Mouse (Mus musculus) megakaryocyte, embryonic 14.5 days (primary cell): ENCODE measurements at regions not wholly inside any gene's neighbourhood (a gene's known extent, or its start where the extent isn't known, plus 50 kb on each side); places are given as distances from the start of the nearest gene placed in this dataset.

Source experiments
- H3K27me3 ChIP-seq: replicated peaks from 2 replicates; pipeline ENCODE3; 2012; ENCODE audit warnings: inconsistent platforms
- H3K36me3 ChIP-seq: replicated peaks from 2 replicates; pipeline ENCODE3; 2012; ENCODE audit warnings: low read length, inconsistent platforms, mixed read lengths
- H3K4me1 ChIP-seq: 2 replicates; pipeline ENCODE4 v1.6.1; 2012; ENCODE audit warnings: inconsistent platforms
- H3K4me3 ChIP-seq: replicated peaks from 2 replicates; pipeline ENCODE3; 2012; ENCODE audit warnings: moderate library complexity, mild to moderate bottlenecking, inconsistent platforms
- H3K9me3 ChIP-seq: 2 replicates; pipeline ENCODE4 v1.6.1; 2012; ENCODE audit warnings: inconsistent platforms
- FLI1 ChIP-seq: IDR thresholded peaks from 2 replicates; pipeline ENCODE4 v1.6.1; 2012; ENCODE audit warnings: low read length, inconsistent platforms, mixed read lengths
- GATA1 ChIP-seq: IDR thresholded peaks from 3 replicates; pipeline ENCODE4 v1.6.1; 2012; ENCODE audit warnings: mixed read lengths, low read length, inconsistent platforms, borderline replicate concordance

DNA sequence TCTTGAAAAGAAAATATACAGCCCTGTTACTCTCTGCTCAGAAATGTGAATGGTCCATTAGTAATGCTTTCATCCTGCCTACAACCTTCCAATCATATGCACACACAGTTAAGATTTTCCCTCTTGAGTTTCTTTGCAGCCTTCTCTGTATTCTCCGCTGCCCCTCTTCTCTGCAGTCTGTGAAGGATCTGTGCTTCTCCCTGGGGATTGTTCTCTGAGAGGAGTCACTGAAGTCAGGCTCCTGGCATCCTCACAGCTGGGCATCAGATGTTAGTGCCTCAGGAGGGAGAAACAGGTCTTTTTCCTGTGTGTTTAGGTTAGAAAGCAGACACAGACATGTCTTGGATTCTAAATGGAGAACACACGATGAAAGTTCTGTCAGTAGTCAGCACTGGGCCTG is 1278.1 kb downstream of the Slc22a22 start:
- Histone ChIP-seq H3K36me3 (no peaks in the 10 kb centered on the region), H3K9me3 (no peaks in the 10 kb centered on the region), H3K4me1 (no peaks in the 10 kb centered on the region; the same call in 1 of the 2 replicates), H3K27me3 (no peaks in the 10 kb centered on the region), H3K4me3 (no peak overlapping the region)
- TF ChIP-seq FLI1 (no peak), GATA1 (no peak)

DNA sequence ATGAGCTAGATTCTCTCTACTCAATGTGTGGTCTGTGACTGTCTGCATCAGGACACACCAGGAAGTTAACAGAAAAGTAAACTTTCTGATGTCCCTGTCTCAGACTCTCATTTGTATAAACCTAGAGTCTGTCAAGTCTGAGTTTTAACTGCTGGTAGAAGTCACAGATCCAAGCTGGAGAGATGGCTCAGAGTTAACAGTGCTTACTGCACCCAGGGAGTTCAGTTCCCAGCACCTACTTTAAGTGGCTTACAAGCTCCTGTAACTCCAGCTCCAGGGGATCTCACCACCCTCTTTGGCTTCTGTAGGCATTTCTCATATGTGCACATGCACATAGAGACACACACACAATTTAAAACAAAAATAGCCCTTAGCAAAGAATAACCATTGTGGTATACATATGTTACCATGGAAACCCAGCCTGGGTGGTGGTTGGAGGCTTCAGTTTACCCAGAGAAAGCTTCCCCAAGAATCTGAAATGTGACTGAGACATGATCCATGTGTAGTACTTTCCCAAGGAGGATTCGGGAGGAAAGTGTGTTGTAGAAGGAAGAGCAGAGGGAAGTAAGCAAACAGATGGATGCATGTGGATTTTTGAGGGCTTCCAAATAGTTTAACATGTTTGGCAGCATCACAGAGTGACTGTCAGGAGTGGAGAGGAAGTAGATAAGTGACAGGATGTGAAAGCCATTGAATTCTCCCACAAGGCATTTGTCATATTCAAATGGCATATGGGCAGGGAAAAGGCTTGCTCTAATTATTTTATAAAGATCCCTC is 1279.8 kb downstream of the Slc22a22 start:
- Histone ChIP-seq H3K27me3 (no peaks in the 10 kb centered on the region), H3K4me3 (no peak overlapping the region), H3K36me3 (no peaks in the 10 kb centered on the region), H3K4me1 (no peaks in the 10 kb centered on the region; the same call in 1 of the 2 replicates), H3K9me3 (no peaks in the 10 kb centered on the region)
- no peak for TF ChIP-seq FLI1
- TF ChIP-seq GATA1, result no peak

DNA sequence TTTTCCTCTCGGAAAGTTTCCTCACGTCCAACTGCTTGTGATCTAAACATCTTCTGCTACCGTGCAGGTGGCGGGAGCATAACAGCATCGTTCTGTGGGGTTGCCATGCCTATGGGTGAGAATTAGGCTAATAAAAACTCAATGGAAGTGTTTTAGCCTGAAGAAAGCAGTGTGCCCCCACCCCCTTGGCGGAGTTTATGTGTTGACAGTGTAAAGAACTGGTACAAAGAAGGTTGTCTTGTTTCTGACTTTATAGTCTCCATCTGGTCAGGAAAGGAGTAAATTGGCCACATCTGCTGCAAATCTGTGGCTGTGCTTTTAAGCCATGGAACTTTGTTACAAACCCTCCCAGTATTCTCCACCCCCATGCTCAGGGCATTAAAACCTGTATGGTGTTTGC is 1311.2 kb downstream of the Slc22a22 start:
- H3K4me3 ChIP-seq, result no peak overlapping the region
- TF ChIP-seq GATA1 (no peak), FLI1 (no peak)
- H3K27me3 ChIP-seq, result no peaks in the 10 kb centered on the region
- no peaks in the 10 kb centered on the region for H3K9me3 ChIP-seq
- no peaks in the 10 kb centered on the region for H3K36me3 ChIP-seq
- H3K4me1 ChIP-seq, result no peaks in the 10 kb centered on the region

DNA sequence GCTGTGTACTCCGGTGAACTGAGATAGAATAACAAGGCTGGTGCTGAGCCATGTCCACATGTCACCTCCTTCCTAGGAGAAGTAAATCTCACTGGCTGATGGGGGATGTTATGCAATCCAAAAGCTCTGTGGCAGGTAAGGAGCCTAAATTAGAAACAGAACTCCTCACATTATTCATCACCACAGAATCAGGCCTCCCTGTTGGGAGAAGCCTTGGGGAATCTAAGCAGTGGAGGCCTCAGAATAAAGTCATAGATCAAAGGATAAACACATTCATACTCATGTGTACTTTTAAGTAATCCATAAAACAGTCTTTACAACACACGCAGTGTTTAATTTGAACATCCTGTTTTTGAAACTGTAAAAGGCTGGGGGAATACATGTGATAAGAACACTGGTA is 1318.7 kb downstream of the Slc22a22 start:
- Histone ChIP-seq H3K9me3 (no peaks in the 10 kb centered on the region), H3K4me3 (no peak overlapping the region)
- no peak for TF ChIP-seq GATA1
- TF ChIP-seq FLI1, result no peak

DNA sequence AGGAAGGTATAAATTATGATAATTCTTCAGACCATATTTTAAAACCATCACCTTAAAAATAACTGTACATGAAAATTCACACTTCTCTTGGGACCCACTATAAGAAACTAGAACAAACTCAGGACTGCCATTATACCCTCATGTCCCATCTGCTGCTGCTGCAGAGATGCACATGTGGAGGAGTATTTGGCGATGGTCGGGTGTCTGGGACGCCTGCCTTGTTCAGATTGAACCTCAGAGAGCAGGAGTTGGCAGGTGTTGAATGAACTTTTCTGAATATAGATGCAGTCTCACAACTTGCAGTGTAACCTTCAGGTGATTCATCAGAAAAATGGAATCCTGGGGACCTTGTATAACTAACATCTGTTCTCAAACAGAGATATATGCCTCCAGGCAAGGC is 1338.0 kb downstream of the Slc22a22 start:
- H3K4me3 ChIP-seq, result no peak overlapping the region
- H3K4me1 ChIP-seq, result no peaks in the 10 kb centered on the region
- H3K36me3 ChIP-seq, result no peaks in the 10 kb centered on the region
- TF ChIP-seq FLI1 (no peak), GATA1 (no peak)
- H3K27me3 ChIP-seq, result no peaks in the 10 kb centered on the region
- H3K9me3 ChIP-seq, result no peaks in the 10 kb centered on the region

More for the DNA sequence above, 1318.7 kb downstream of the Slc22a22 start:
- H3K36me3 ChIP-seq, result no peaks in the 10 kb centered on the region
- H3K27me3 ChIP-seq, result no peaks in the 10 kb centered on the region
- no peaks in the 10 kb centered on the region for H3K4me1 ChIP-seq

DNA sequence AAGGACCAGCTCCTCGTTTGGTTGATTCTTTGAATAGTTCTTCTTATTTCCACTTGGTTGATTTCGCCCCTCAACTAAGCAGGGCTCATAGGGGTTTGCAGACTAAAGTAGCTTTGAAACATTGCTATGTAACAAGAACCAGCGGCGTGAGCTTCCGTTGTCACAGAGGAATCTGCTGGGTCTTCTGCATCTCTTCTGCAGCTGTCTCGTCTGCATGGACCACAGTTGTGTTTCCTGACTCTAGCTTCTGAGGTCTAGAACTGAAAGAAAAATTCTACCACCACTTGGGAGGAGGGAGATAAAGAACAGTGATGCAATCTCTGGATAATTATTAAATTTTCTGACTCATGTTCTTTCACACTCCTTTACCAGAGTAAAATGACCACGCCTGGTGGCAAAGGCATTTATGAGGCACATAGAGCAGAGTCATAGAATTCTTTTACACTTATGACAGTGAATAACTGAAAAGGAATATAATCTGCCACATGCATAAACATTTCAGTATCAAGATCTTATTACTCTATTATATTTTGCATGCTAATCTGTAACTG is 1340.9 kb downstream of the Slc22a22 start:
- TF ChIP-seq FLI1 (no peak), GATA1 (no peak)
- H3K4me3 ChIP-seq, result no peak overlapping the region
- H3K36me3 ChIP-seq, result no peaks in the 10 kb centered on the region
- no peaks in the 10 kb centered on the region for H3K4me1 ChIP-seq
- H3K9me3 ChIP-seq, result no peaks in the 10 kb centered on the region
- no peaks in the 10 kb centered on the region for H3K27me3 ChIP-seq

DNA sequence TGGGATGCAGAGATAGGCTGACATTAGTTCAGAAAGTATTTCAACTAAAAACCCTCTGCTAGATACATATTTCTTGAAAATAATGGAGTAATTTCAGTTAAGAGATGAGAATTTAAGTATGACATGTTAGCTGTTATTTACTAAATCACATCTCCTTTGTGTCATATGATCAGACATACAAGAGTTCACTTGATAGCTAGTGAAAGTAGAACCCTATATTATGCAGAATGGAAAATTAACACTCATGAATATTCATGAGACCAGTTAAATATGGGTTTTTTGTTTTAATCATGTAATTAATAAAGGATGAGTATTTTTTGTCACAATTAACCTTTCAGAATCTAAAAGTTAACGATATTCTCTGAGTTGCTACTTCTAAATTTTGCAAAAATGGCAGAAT is 1349.4 kb downstream of the Slc22a22 start:
- H3K4me3 ChIP-seq, result no peak overlapping the region
- H3K4me1 ChIP-seq, result no peaks in the 10 kb centered on the region
- no peak for TF ChIP-seq FLI1
- TF ChIP-seq GATA1, result no peak
- no peaks in the 10 kb centered on the region for H3K9me3 ChIP-seq
- no peaks in the 10 kb centered on the region for H3K27me3 ChIP-seq
- no peaks in the 10 kb centered on the region for H3K36me3 ChIP-seq

DNA sequence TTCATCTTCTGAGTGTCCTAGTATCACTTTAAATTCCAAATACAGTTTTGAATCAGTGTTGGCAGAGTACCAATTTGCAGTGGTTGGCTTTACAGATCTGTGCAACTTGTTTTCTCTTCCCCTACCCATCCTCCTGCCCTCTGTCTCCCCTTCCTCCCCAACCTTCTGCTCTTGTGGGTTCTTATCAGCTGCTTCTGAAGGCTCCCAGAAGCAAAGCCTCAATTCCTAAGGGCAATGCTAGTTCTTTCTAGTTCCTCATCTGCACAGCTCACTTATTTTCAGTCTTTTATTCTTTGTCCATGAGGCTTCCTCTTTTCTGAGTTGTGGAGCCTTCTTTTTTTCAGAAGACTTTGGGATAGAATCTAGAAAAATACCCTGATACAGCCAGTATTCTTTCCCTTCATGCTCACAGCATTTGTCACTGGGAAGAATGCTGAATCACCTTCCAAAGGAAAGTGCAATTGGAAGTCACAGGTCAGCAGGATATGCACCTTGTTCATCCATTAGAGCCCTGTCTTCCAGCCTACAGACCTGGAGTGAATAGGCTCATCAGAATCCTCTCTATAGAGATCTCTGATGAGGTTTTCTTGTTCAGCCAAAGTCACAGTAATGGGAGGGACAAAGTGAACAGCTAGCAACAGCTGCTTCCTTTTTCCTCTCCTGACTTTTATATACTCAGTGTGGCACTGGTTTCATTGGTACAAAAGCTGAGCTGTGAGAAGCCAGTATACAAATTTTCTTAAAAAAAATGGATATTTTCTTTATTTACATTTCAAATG is 1357.9 kb downstream of the Slc22a22 start:
- no peaks in the 10 kb centered on the region for H3K9me3 ChIP-seq
- H3K27me3 ChIP-seq, result no peaks in the 10 kb centered on the region
- H3K4me1 ChIP-seq, result 0 out of 2 replicates have a peak, but pooled peaks cover 2% of the 10 kb centered on the region
- no peaks in the 10 kb centered on the region for H3K36me3 ChIP-seq
- no peak overlapping the region for H3K4me3 ChIP-seq
- no peak for TF ChIP-seq GATA1
- no peak for TF ChIP-seq FLI1

DNA sequence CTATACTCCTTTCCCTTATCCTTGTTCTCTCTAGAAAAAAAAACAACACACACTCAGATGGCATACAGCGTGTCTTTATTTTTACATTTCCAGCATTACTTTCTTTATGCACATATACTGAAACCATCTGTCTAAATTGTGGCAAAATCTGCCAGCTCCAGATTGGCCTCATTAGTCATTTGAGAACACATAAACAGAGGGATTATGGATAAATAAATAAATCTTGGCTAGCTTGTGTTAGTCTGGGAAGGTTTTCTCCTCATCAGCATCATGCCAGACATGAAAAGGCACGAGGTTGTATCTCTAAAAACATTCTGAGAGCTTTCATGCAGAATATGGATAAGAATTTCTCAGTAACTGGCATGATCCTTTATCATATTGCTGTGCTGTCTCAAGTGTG is 1369.1 kb downstream of the Slc22a22 start:
- Histone ChIP-seq H3K9me3 (no peaks in the 10 kb centered on the region), H3K27me3 (no peaks in the 10 kb centered on the region), H3K36me3 (no peaks in the 10 kb centered on the region), H3K4me1 (no peaks in the 10 kb centered on the region), H3K4me3 (no peak overlapping the region)
- TF ChIP-seq GATA1 (no peak), FLI1 (no peak)

DNA sequence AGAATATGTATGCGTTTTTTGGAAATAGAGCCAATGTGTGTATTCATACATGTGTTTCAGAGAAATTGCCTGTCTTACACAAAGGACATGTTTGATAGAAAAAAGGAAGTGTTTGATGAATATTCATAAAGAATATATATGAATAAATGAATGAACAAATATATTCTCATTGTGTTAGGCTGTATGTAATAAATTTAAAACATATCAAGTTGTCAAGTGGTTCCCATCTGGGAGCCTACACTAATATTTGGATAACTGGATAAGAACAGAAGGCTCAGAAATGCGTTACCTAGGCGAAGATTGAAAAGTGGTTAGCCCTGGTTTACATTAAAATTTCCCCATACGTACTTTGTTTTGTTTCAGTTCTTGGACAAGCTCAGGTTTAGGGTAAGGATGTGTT is 1369.7 kb downstream of the Slc22a22 start:
- Histone ChIP-seq H3K9me3 (no peaks in the 10 kb centered on the region), H3K36me3 (no peaks in the 10 kb centered on the region)
- TF ChIP-seq FLI1 (no peak), GATA1 (no peak)

More for the DNA sequence above, 1369.7 kb downstream of the Slc22a22 start:
- Histone ChIP-seq H3K27me3 (no peaks in the 10 kb centered on the region), H3K4me1 (no peaks in the 10 kb centered on the region), H3K4me3 (no peak overlapping the region)
